Mouse (Mus musculus) MEL (cell line): ENCODE measurements around the gene Vti1a. TPM values are rescaled to one million over a fixed set of nuclear protein-coding genes. Genes with fewer than 3 reads are reported as not detected.
A peak's percentile ranks its signal among the peaks of the same experiment; 100 is the strongest.

ENCODE experiments used
- DNase-seq: peaks from one replicate; pipeline ENCODE4 v3.0.0; 2011; ENCODE audit warnings: low read depth, low spot score
- H3K27ac ChIP-seq: 2 replicates; pipeline ENCODE4 v1.5.1; 2012; ENCODE audit warnings: low read depth, mild to moderate bottlenecking, control low read depth, low read length, moderate library complexity; ENCODE audit not compliant: control insufficient read depth
- H3K27me3 ChIP-seq, 2 experiments: fragments of 150-350 bp in 1 of 2; sonication (generic) in 1 of 2; 2 replicates each; pipeline ENCODE4 v1.6.1; 2012; ENCODE audit warnings: low read length in 2 of 2, mild to moderate bottlenecking in 2 of 2, improper control_type of control experiment in 1 of 2, moderate library complexity in 1 of 2; ENCODE audit not compliant: insufficient read depth in 2 of 2, control insufficient read depth in 1 of 2
- H3K36me3 ChIP-seq, 2 experiments: 2 replicates each; pipeline ENCODE4 v1.6.1; 2012 to 2014; ENCODE audit warnings: low read length in 2 of 2, improper control_type of control experiment in 1 of 2, inconsistent platforms in 1 of 2, mild to moderate bottlenecking in 1 of 2; ENCODE audit not compliant: insufficient read depth in 2 of 2, control insufficient read depth in 1 of 2
- H3K4me1 ChIP-seq, 2 experiments: fragments of 150-350 bp in 1 of 2; sonication (generic) in 1 of 2; 2 replicates each; pipeline ENCODE4 v1.6.1; 2012; ENCODE audit warnings: low read length in 2 of 2, improper control_type of control experiment in 1 of 2, mild to moderate bottlenecking in 1 of 2; ENCODE audit not compliant: insufficient read depth in 2 of 2, control insufficient read depth in 1 of 2
- H3K4me3 ChIP-seq, 2 experiments: fragments of 150-350 bp in 1 of 2; sonication (generic) in 1 of 2; 2 replicates each; pipeline ENCODE4 v1.5.1; 2012; ENCODE audit warnings: low read depth in 2 of 2, low read length in 2 of 2, mild to moderate bottlenecking in 2 of 2, moderate library complexity in 2 of 2, control low read depth in 1 of 2, improper control_type of control experiment in 1 of 2; ENCODE audit not compliant: control insufficient read depth in 1 of 2, insufficient read depth in 1 of 2
- H3K79me2 ChIP-seq: 2 replicates; pipeline ENCODE4 v1.6.1; 2012; ENCODE audit warnings: mild to moderate bottlenecking, low read length, moderate library complexity; ENCODE audit not compliant: control insufficient read depth, poor library complexity, insufficient read depth
- H3K9ac ChIP-seq: 2 replicates; pipeline ENCODE4 v1.6.1; 2012; ENCODE audit warnings: low read depth, mild to moderate bottlenecking, control low read depth, low read length, moderate library complexity; ENCODE audit not compliant: control insufficient read depth, poor library complexity, severe bottlenecking
- H3K9me3 ChIP-seq: fragments of 150-350 bp; sonication (generic); replicated peaks from 2 replicates; pipeline ENCODE4 v1.6.1; 2012; ENCODE audit warnings: mild to moderate bottlenecking, low read length, improper control_type of control experiment, moderate library complexity; ENCODE audit not compliant: insufficient read depth
- CHD2 ChIP-seq: IDR thresholded peaks from 2 replicates; pipeline ENCODE4 v1.6.1; 2011; ENCODE audit warnings: low read length, improper control_type of control experiment
- E2F4 ChIP-seq: IDR thresholded peaks from 2 replicates; pipeline ENCODE4 v1.6.1; 2011; ENCODE audit warnings: low read depth, low read length, improper control_type of control experiment, borderline replicate concordance
- ETS1 ChIP-seq: IDR thresholded peaks from 2 replicates; pipeline ENCODE4 v1.6.1; 2012; ENCODE audit warnings: low read depth, mild to moderate bottlenecking, inconsistent platforms, low read length, improper control_type of control experiment, moderate library complexity
- GATA1 ChIP-seq: IDR thresholded peaks from 2 replicates; pipeline ENCODE4 v1.6.1; 2011; ENCODE audit warnings: low read depth, low read length, improper control_type of control experiment
- HCFC1 ChIP-seq: IDR thresholded peaks from 2 replicates; pipeline ENCODE4 v1.6.1; 2012; ENCODE audit warnings: low read depth, mild to moderate bottlenecking, inconsistent platforms, low read length, improper control_type of control experiment, moderate library complexity
- JUND ChIP-seq: IDR thresholded peaks from 2 replicates; pipeline ENCODE4 v1.6.1; 2011; ENCODE audit warnings: low read depth, mild to moderate bottlenecking, improper control_type of control experiment, low read length
- MEF2A ChIP-seq: IDR thresholded peaks from 2 replicates; pipeline ENCODE4 v1.6.1; 2014; ENCODE audit warnings: low read depth, mild to moderate bottlenecking, inconsistent platforms, low read length, improper control_type of control experiment; ENCODE audit not compliant: poor library complexity, insufficient replicate concordance, severe bottlenecking; ENCODE audit errors: extremely low read depth
- MYB ChIP-seq: IDR thresholded peaks from 2 replicates; pipeline ENCODE4 v1.6.1; 2011; ENCODE audit warnings: mild to moderate bottlenecking, low read depth, low read length, improper control_type of control experiment
- MYC ChIP-seq: IDR thresholded peaks from 2 replicates; pipeline ENCODE4 v1.6.1; 2011; ENCODE audit warnings: low read depth, mild to moderate bottlenecking, low read length, improper control_type of control experiment, moderate library complexity
- NELFE ChIP-seq: IDR thresholded peaks from 2 replicates; pipeline ENCODE4 v1.6.1; 2011; ENCODE audit warnings: low read depth, low read length, improper control_type of control experiment
- POLR2A ChIP-seq, 2 experiments: IDR thresholded peaks; 2 replicates each; pipeline ENCODE4 v1.6.1; 2011 to 2012; ENCODE audit warnings: low read length in 2 of 2, mild to moderate bottlenecking in 2 of 2, control low read depth in 1 of 2, improper control_type of control experiment in 1 of 2, low read depth in 1 of 2, moderate library complexity in 1 of 2; ENCODE audit not compliant: control insufficient read depth in 1 of 2, insufficient read depth in 1 of 2, poor library complexity in 1 of 2
- TAL1 ChIP-seq: IDR thresholded peaks from 2 replicates; pipeline ENCODE4 v1.6.1; 2012; ENCODE audit warnings: mild to moderate bottlenecking, inconsistent platforms, low read length, moderate library complexity, mixed read lengths
- TCF12 ChIP-seq: IDR thresholded peaks from 2 replicates; pipeline ENCODE4 v1.6.1; 2014; ENCODE audit warnings: low read depth, mild to moderate bottlenecking, inconsistent platforms, low read length, improper control_type of control experiment, moderate library complexity
- UBTF ChIP-seq: IDR thresholded peaks from 2 replicates; pipeline ENCODE4 v1.6.1; 2012; ENCODE audit warnings: low read depth, mild to moderate bottlenecking, inconsistent platforms, low read length, improper control_type of control experiment, moderate library complexity, borderline replicate concordance; ENCODE audit not compliant: insufficient read depth
- USF1 ChIP-seq: IDR thresholded peaks from 2 replicates; pipeline ENCODE4 v1.6.1; 2014; ENCODE audit warnings: low read depth, mild to moderate bottlenecking, inconsistent platforms, low read length, improper control_type of control experiment, moderate library complexity
- USF2 ChIP-seq, 2 experiments: IDR thresholded peaks; 2 replicates each; pipeline ENCODE4 v1.6.1; 2011 to 2012; ENCODE audit warnings: improper control_type of control experiment in 2 of 2, low read length in 2 of 2, borderline replicate concordance in 1 of 2, inconsistent platforms in 1 of 2, low read depth in 1 of 2, mild to moderate bottlenecking in 1 of 2; ENCODE audit not compliant: insufficient read depth in 1 of 2
- ZC3H11A ChIP-seq: IDR thresholded peaks from 2 replicates; pipeline ENCODE4 v1.6.1; 2012; ENCODE audit warnings: low read depth, mild to moderate bottlenecking, inconsistent platforms, low read length, improper control_type of control experiment
- ZKSCAN1 ChIP-seq: IDR thresholded peaks from 2 replicates; pipeline ENCODE4 v1.6.1; 2012; ENCODE audit warnings: low read depth, mild to moderate bottlenecking, inconsistent platforms, low read length, improper control_type of control experiment, moderate library complexity
- ZNF384 ChIP-seq: IDR thresholded peaks from 2 replicates; pipeline ENCODE4 v1.6.1; 2012; ENCODE audit warnings: low read depth, mild to moderate bottlenecking, inconsistent platforms, low read length, improper control_type of control experiment
- polyA plus RNA-seq, 2 experiments: library from polyadenylated mRNA; stranded (reverse) in 1 of 2; unstranded in 1 of 2; fragments of >175 nt in 1 of 2; fragments of >200 nt in 1 of 2; gene quantifications; 2 replicates each; pipeline versions ENCODE4 v1.2.1 to v1.2.4; 2012; ENCODE audit warnings: low replicate concordance in 2 of 2, low read depth in 1 of 2; ENCODE audit not compliant: insufficient read length in 2 of 2, insufficient read depth in 1 of 2, missing spikeins in 1 of 2
- total RNA-seq: library from RNA; depleted of rRNA; stranded (reverse); fragments of 300-350 nt; gene quantifications from 2 replicates; pipeline ENCODE4 v1.2.3, GENCODE M21; 2012

The Vti1a gene
- total and polyA plus RNA-seq, 3 experiments = 37.2 to 119 (median 42.8) TPM

DNA sequence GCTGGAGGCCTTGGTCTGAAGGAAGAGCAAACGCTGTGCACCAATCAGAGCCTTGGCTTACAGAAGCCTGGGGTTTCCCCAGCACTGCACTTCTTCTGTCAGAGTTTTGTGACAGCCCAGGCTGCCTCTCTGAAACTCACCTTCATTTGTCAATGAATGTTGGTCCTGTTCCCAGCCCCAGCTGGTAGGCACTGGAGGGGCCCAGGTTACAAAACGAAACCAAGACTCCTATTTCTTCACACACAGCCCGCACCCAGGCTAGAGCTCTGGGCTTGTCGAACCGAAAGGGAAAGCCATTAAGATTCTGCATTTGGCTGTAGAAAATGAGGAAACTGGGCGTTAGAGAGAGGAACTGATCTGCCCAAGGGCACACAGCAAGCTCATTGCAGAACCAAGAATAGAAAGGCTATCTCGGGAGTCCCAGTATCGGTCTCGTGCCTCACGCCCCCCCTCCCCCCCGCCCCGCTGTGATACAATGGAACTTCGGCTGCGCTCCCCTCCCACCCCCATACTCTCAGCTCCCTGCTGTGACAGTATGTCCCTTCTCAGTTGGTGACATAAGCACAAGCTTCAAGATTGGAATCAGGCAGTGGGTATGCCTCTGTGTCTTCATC, 327.3 kb downstream of the Vti1a start (continued):
- no peak for TF ChIP-seq USF1
- no peak for TF ChIP-seq UBTF
- TF ChIP-seq CHD2 = no peak
- TF ChIP-seq TAL1 = no peak
- no peak for TF ChIP-seq MYC
- TF ChIP-seq TCF12 = no peak
- no peak for TF ChIP-seq GATA1
- peak; percentile 73 for TF ChIP-seq ETS1
- no peak for TF ChIP-seq ZKSCAN1
- TF ChIP-seq ZNF384 = no peak

DNA sequence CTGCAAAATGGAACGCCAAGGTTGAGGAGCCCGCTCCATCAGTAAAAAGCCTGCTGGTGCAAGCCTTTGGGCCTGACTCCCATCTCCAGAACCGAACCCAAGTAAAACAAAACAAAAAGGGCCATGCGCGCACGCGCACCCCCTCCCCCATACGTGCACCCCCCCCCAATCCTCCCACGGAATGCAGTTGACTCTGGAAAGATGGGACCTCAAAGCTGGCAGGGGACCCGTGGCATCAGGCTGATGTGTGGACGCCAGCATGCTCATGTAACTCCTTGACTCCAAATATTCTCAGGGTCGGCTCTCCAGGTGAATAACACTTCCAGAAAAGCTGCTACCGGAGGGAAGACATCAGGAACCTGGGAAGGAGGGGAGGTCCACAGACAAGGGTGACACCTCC, 327.8 kb downstream of the Vti1a start:
- Histone ChIP-seq H3K4me1 (peaks cover 5 to 23% of the 10 kb centered on the region in 2 experiments; a peak in 3 of 4 replicates), H3K27ac (peak overlapping the region; percentile 50), H3K27me3 (no peaks in the 10 kb centered on the region), H3K9ac (peak overlapping the region; percentile 18), H3K4me3 (peak overlapping the region; percentile 71 to 81), H3K36me3 (peaks cover 0 to 13% of the 10 kb centered on the region in 2 experiments; a peak in 2 of 4 replicates), H3K79me2 (no peaks in the 10 kb centered on the region; the same call in 1 of the 2 replicates), H3K9me3 (no peaks in the 10 kb centered on the region)
- no peak for DNase-seq
- TF ChIP-seq ZC3H11A (no peak), MYB (no peak), USF2 (IDR thresholded peaks at IDR 0.05; ENCODE audit: borderline replicate concordance in 1 of 2, insufficient read depth in 1 of 2, low read depth in 1 of 2, low read length in 2 of 2) (no peak), USF1 (no peak), TCF12 (no peak), HCFC1 (no peak), POLR2A (IDR thresholded peaks at IDR 0.05; ENCODE audit: control insufficient read depth in 1 of 2, insufficient read depth in 1 of 2, low read depth in 1 of 2, low read length in 2 of 2, poor library complexity in 1 of 2) (no peak), UBTF (no peak), MEF2A (no peak), TAL1 (no peak), NELFE (no peak), JUND (no peak), E2F4 (no peak)
